Mouse (Mus musculus) MEL (cell line): Measurements from ENCODE around the gene Mmp21.

ENCODE experiments used
- CTCF ChIP-seq, 3 experiments: IDR thresholded peaks in 2 of 3; conservative IDR thresholded peaks in 1 of 3; 2 replicates each; pipeline ENCODE4 v1.5.1; 2011 to 2012; ENCODE audit warnings: low read length in 3 of 3, low read depth in 2 of 3, mild to moderate bottlenecking in 2 of 3, improper control_type of control experiment in 1 of 3, inconsistent platforms in 1 of 3, mixed read lengths in 1 of 3, moderate library complexity in 1 of 3; ENCODE audit not compliant: control insufficient read depth in 1 of 3, insufficient read depth in 1 of 3, poor library complexity in 1 of 3, severe bottlenecking in 1 of 3
- E2F4 ChIP-seq: IDR thresholded peaks from 2 replicates; pipeline ENCODE4 v1.6.1; 2011; ENCODE audit warnings: low read depth, low read length, improper control_type of control experiment, borderline replicate concordance
- EP300 ChIP-seq, 2 experiments: IDR thresholded peaks; 2 replicates each; pipeline ENCODE4 v1.6.1; 2011; ENCODE audit warnings: improper control_type of control experiment in 2 of 2, low read length in 2 of 2, low read depth in 1 of 2, mild to moderate bottlenecking in 1 of 2
- GATA1 ChIP-seq: IDR thresholded peaks from 2 replicates; pipeline ENCODE4 v1.6.1; 2011; ENCODE audit warnings: low read depth, low read length, improper control_type of control experiment
- JUND ChIP-seq: IDR thresholded peaks from 2 replicates; pipeline ENCODE4 v1.6.1; 2011; ENCODE audit warnings: low read depth, mild to moderate bottlenecking, improper control_type of control experiment, low read length
- MAX ChIP-seq: IDR thresholded peaks from 2 replicates; pipeline ENCODE4 v1.6.1; 2011; ENCODE audit warnings: low read length, improper control_type of control experiment
- MAZ ChIP-seq: IDR thresholded peaks from 2 replicates; pipeline ENCODE4 v1.6.1; 2012; ENCODE audit warnings: low read depth, mild to moderate bottlenecking, inconsistent platforms, low read length, improper control_type of control experiment
- POLR2A ChIP-seq, 2 experiments: IDR thresholded peaks; 2 replicates each; pipeline ENCODE4 v1.6.1; 2011 to 2012; ENCODE audit warnings: low read length in 2 of 2, mild to moderate bottlenecking in 2 of 2, control low read depth in 1 of 2, improper control_type of control experiment in 1 of 2, low read depth in 1 of 2, moderate library complexity in 1 of 2; ENCODE audit not compliant: control insufficient read depth in 1 of 2, insufficient read depth in 1 of 2, poor library complexity in 1 of 2
- RAD21 ChIP-seq: IDR thresholded peaks from 2 replicates; pipeline ENCODE4 v1.6.1; 2011; ENCODE audit warnings: mild to moderate bottlenecking, low read depth, low read length, improper control_type of control experiment
- SIN3A ChIP-seq: IDR thresholded peaks from 2 replicates; pipeline ENCODE4 v1.6.1; 2012; ENCODE audit warnings: low read length, improper control_type of control experiment, inconsistent platforms
- SMC3 ChIP-seq: IDR thresholded peaks from 2 replicates; pipeline ENCODE4 v1.6.1; 2011; ENCODE audit warnings: low read depth, low read length, improper control_type of control experiment
- TCF12 ChIP-seq: IDR thresholded peaks from 2 replicates; pipeline ENCODE4 v1.6.1; 2014; ENCODE audit warnings: low read depth, mild to moderate bottlenecking, inconsistent platforms, low read length, improper control_type of control experiment, moderate library complexity

DNA sequence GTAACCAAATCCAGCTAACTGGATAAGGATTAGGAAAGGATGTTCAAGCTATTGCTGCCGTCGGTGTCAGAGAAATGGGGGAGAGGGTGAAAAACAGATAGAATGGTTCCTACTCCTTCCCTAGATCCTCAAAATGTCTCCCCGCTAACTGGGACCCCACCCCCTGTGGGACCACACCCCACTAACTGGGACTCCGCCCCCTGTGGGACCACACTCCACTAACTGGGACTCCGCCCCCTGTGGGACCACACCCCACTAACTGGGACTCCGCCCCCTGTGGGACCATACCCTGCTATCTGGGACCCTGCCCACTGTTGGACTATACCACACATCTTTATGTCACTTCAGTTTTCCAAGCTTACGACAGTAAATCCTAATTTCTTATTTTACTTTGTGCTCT lies 24.0 kb upstream of the Mmp21 start:
- TF ChIP-seq CTCF (IDR thresholded peaks at IDR 0.05 in 2 of 3, conservative IDR thresholded peaks at IDR 0.05 in 1 of 3; ENCODE audit: control insufficient read depth in 1 of 3, insufficient read depth in 1 of 3, low read depth in 2 of 3, low read length in 3 of 3, poor library complexity in 1 of 3, severe bottlenecking in 1 of 3) (no peak), TCF12 (no peak), MAZ (no peak), JUND (no peak), SMC3 (no peak), RAD21 (no peak), EP300 (IDR thresholded peaks at IDR 0.05; ENCODE audit: low read depth in 1 of 2, low read length in 2 of 2) (no peak), E2F4 (no peak), MAX (no peak), POLR2A (IDR thresholded peaks at IDR 0.05; ENCODE audit: control insufficient read depth in 1 of 2, insufficient read depth in 1 of 2, low read depth in 1 of 2, low read length in 2 of 2, poor library complexity in 1 of 2) (no peak), GATA1 (no peak), SIN3A (no peak)
